Mouse (Mus musculus): ENCODE data around the gene Cd46. TPM values are rescaled to one million over a fixed set of nuclear protein-coding genes. Genes with fewer than 3 reads are reported as not detected.

The Cd46 gene
- total RNA-seq, 1 experiment, result 0.40 TPM

GRCm38 (mm10) chr1:195015281-195015680, 76.8 kb downstream of the Cd46 start:
- TF ChIP-seq HCFC1 (IDR thresholded peaks at IDR 0.05; ENCODE audit: borderline replicate concordance, insufficient read depth, low read length) (no peak), ZC3H11A (IDR thresholded peaks at IDR 0.05; ENCODE audit: borderline replicate concordance, low read depth, low read length) (no peak)
- Histone ChIP-seq H3K9me3 (ENCODE audit: control insufficient read depth, insufficient read depth, low read depth, low read length) (no peaks in the 10 kb centered on the region), H3K4me1 (ENCODE audit: control insufficient read depth in 2 of 2, insufficient read depth in 2 of 2, low read length in 2 of 2, poor library complexity in 1 of 2) (no peaks in the 10 kb centered on the region), H3K27ac (ENCODE audit: insufficient read depth, low read depth, low read length, poor library complexity, severe bottlenecking) (no peak overlapping the region), H3K36me3 (ENCODE audit: control insufficient read depth, insufficient read depth, low read length, poor library complexity, severe bottlenecking) (no peaks in the 10 kb centered on the region), H3K4me3 (ENCODE audit: insufficient read depth in 1 of 2, low read depth in 1 of 2, low read length in 2 of 2, poor library complexity in 1 of 2, severe bottlenecking in 1 of 2) (no peak overlapping the region), H3K9ac (ENCODE audit: insufficient read depth, low read depth, low read length, poor library complexity, severe bottlenecking) (no peak overlapping the region)
- no peak for DNase-seq (ENCODE audit: low read depth, low spot score)
- in situ Hi-C loops (cut with MboI; ENCODE audit: low sequenced_read_pairs in 2 of 2, unreplicated experiment in 2 of 2), result no loop called here

- no peak for DNase-seq (ENCODE audit: low read depth, low spot score)
- Histone ChIP-seq H3K4me3 (ENCODE audit: insufficient read depth in 1 of 2, low read depth in 1 of 2, low read length in 2 of 2, poor library complexity in 1 of 2, severe bottlenecking in 1 of 2) (no peak overlapping the region), H3K27ac (ENCODE audit: insufficient read depth, low read depth, low read length, poor library complexity, severe bottlenecking) (no peak overlapping the region), H3K4me1 (ENCODE audit: control insufficient read depth in 2 of 2, insufficient read depth in 2 of 2, low read length in 2 of 2, poor library complexity in 1 of 2) (no peaks in the 10 kb centered on the region), H3K9me3 (ENCODE audit: control insufficient read depth, insufficient read depth, low read depth, low read length) (no peaks in the 10 kb centered on the region), H3K9ac (ENCODE audit: insufficient read depth, low read depth, low read length, poor library complexity, severe bottlenecking) (no peak overlapping the region), H3K36me3 (ENCODE audit: control insufficient read depth, insufficient read depth, low read length, poor library complexity, severe bottlenecking) (no peaks in the 10 kb centered on the region)
- in situ Hi-C loops (cut with MboI; ENCODE audit: low sequenced_read_pairs in 2 of 2, unreplicated experiment in 2 of 2), result no loop called here
- TF ChIP-seq ZC3H11A (IDR thresholded peaks at IDR 0.05; ENCODE audit: borderline replicate concordance, low read depth, low read length) (no peak), CHD2 (IDR thresholded peaks at IDR 0.05; ENCODE audit: low read depth, low read length) (no peak), HCFC1 (IDR thresholded peaks at IDR 0.05; ENCODE audit: borderline replicate concordance, insufficient read depth, low read length) (no peak), ZNF384 (IDR thresholded peaks at IDR 0.05; ENCODE audit: low read depth, low read length) (no peak), MAFK (IDR thresholded peaks at IDR 0.05; ENCODE audit: insufficient read depth, low read depth, low read length) (no peak)
Measured at GRCm38 (mm10) chr1:195014201-195014885, 77.7 kb downstream of the Cd46 start.

- no peak for DNase-seq (ENCODE audit: low read depth, low spot score)
- in situ Hi-C loops (cut with MboI; ENCODE audit: low sequenced_read_pairs in 2 of 2, unreplicated experiment in 2 of 2), result no loop called here
- H3K4me3 ChIP-seq (ENCODE audit: insufficient read depth in 1 of 2, low read depth in 1 of 2, low read length in 2 of 2, poor library complexity in 1 of 2, severe bottlenecking in 1 of 2), result no peak overlapping the region
- no peak overlapping the region for H3K27ac ChIP-seq (ENCODE audit: insufficient read depth, low read depth, low read length, poor library complexity, severe bottlenecking)
- H3K9me3 ChIP-seq (ENCODE audit: control insufficient read depth, insufficient read depth, low read depth, low read length), result no peaks in the 10 kb centered on the region
- H3K9ac ChIP-seq (ENCODE audit: insufficient read depth, low read depth, low read length, poor library complexity, severe bottlenecking), result no peak overlapping the region
- no peaks in the 10 kb centered on the region for H3K4me1 ChIP-seq (ENCODE audit: control insufficient read depth in 2 of 2, insufficient read depth in 2 of 2, low read length in 2 of 2, poor library complexity in 1 of 2)
- TF ChIP-seq MAFK (IDR thresholded peaks at IDR 0.05; ENCODE audit: insufficient read depth, low read depth, low read length), result no peak
- TF ChIP-seq ZC3H11A (IDR thresholded peaks at IDR 0.05; ENCODE audit: borderline replicate concordance, low read depth, low read length), result no peak
- TF ChIP-seq HCFC1 (IDR thresholded peaks at IDR 0.05; ENCODE audit: borderline replicate concordance, insufficient read depth, low read length), result no peak
- TF ChIP-seq CHD2 (IDR thresholded peaks at IDR 0.05; ENCODE audit: low read depth, low read length), result no peak
- no peak for TF ChIP-seq ZNF384 (IDR thresholded peaks at IDR 0.05; ENCODE audit: low read depth, low read length)
- H3K36me3 ChIP-seq (ENCODE audit: control insufficient read depth, insufficient read depth, low read length, poor library complexity, severe bottlenecking), result no peaks in the 10 kb centered on the region
Measured at GRCm38 (mm10) chr1:195012531-195012930, 79.5 kb downstream of the Cd46 start.

GRCm38 (mm10) chr1:195006267-195006666, 85.8 kb downstream of the Cd46 start:
- H3K36me3 ChIP-seq (ENCODE audit: control insufficient read depth, insufficient read depth, low read length, poor library complexity, severe bottlenecking), result no peaks in the 10 kb centered on the region
- no peak overlapping the region for H3K9ac ChIP-seq (ENCODE audit: insufficient read depth, low read depth, low read length, poor library complexity, severe bottlenecking)
- no peak overlapping the region for H3K27ac ChIP-seq (ENCODE audit: insufficient read depth, low read depth, low read length, poor library complexity, severe bottlenecking)
- no peaks in the 10 kb centered on the region for H3K9me3 ChIP-seq (ENCODE audit: control insufficient read depth, insufficient read depth, low read depth, low read length)
- peaks cover 2% of the 10 kb centered on the region in 2 experiments; a peak in 3 of 4 replicates for H3K4me1 ChIP-seq (ENCODE audit: control insufficient read depth in 2 of 2, insufficient read depth in 2 of 2, low read length in 2 of 2, poor library complexity in 1 of 2)
- H3K4me3 ChIP-seq (ENCODE audit: insufficient read depth in 1 of 2, low read depth in 1 of 2, low read length in 2 of 2, poor library complexity in 1 of 2, severe bottlenecking in 1 of 2), result no peak overlapping the region
- TF ChIP-seq CHD2 (IDR thresholded peaks at IDR 0.05; ENCODE audit: low read depth, low read length), result no peak
- TF ChIP-seq ZC3H11A (IDR thresholded peaks at IDR 0.05; ENCODE audit: borderline replicate concordance, low read depth, low read length), result no peak
- TF ChIP-seq ZNF384 (IDR thresholded peaks at IDR 0.05; ENCODE audit: low read depth, low read length), result no peak
- no peak for TF ChIP-seq MAFK (IDR thresholded peaks at IDR 0.05; ENCODE audit: insufficient read depth, low read depth, low read length)
- TF ChIP-seq HCFC1 (IDR thresholded peaks at IDR 0.05; ENCODE audit: borderline replicate concordance, insufficient read depth, low read length), result no peak
- in situ Hi-C loops (cut with MboI; ENCODE audit: low sequenced_read_pairs in 2 of 2, unreplicated experiment in 2 of 2), result no loop called here
- no peak for DNase-seq (ENCODE audit: low read depth, low spot score)

GRCm38 (mm10) chr1:195004194-195004593, 87.9 kb downstream of the Cd46 start:
- no peak for DNase-seq (ENCODE audit: low read depth, low spot score)
- Histone ChIP-seq H3K36me3 (ENCODE audit: control insufficient read depth, insufficient read depth, low read length, poor library complexity, severe bottlenecking) (no peaks in the 10 kb centered on the region), H3K9ac (ENCODE audit: insufficient read depth, low read depth, low read length, poor library complexity, severe bottlenecking) (no peak overlapping the region), H3K4me3 (ENCODE audit: insufficient read depth in 1 of 2, low read depth in 1 of 2, low read length in 2 of 2, poor library complexity in 1 of 2, severe bottlenecking in 1 of 2) (no peak overlapping the region), H3K4me1 (ENCODE audit: control insufficient read depth in 2 of 2, insufficient read depth in 2 of 2, low read length in 2 of 2, poor library complexity in 1 of 2) (peaks cover 2 to 6% of the 10 kb centered on the region in 2 experiments; a peak in 3 of 4 replicates), H3K9me3 (ENCODE audit: control insufficient read depth, insufficient read depth, low read depth, low read length) (no peaks in the 10 kb centered on the region), H3K27ac (ENCODE audit: insufficient read depth, low read depth, low read length, poor library complexity, severe bottlenecking) (no peak overlapping the region)
- in situ Hi-C loops (cut with MboI; ENCODE audit: low sequenced_read_pairs in 2 of 2, unreplicated experiment in 2 of 2), result no loop called here
- TF ChIP-seq ZNF384 (IDR thresholded peaks at IDR 0.05; ENCODE audit: low read depth, low read length) (no peak), MAFK (IDR thresholded peaks at IDR 0.05; ENCODE audit: insufficient read depth, low read depth, low read length) (no peak), CHD2 (IDR thresholded peaks at IDR 0.05; ENCODE audit: low read depth, low read length) (no peak), HCFC1 (IDR thresholded peaks at IDR 0.05; ENCODE audit: borderline replicate concordance, insufficient read depth, low read length) (no peak), ZC3H11A (IDR thresholded peaks at IDR 0.05; ENCODE audit: borderline replicate concordance, low read depth, low read length) (no peak)

All from ES-E14 (cell line).